Mouse (Mus musculus): ENCODE measurements around the gene Sorbs2. TPM values are rescaled to one million over a fixed set of nuclear protein-coding genes. Genes with fewer than 3 reads are reported as not detected.
A peak's percentile ranks its signal among the peaks of the same experiment; 100 is the strongest.

Sorbs2 gene
- polyA plus RNA-seq (2014; fragmentation: Nextera tagmentation; extraction: Ambion mirVana), result 36.2 and 54.8 TPM in 2 replicates

- Histone ChIP-seq H3K4me1 (ENCODE audit: control insufficient read depth, insufficient read depth, low read length) (peaks cover 5% of the 10 kb centered on the region; the same call in 1 of the 2 replicates), H3K9me3 (ENCODE audit: control insufficient read depth, low read length) (no peaks in the 10 kb centered on the region), H3K4me2 (replicated peaks; ENCODE audit: low read depth, low read length) (peak within 1 kb of the TSS; percentile 26; the same call in 1 of the 2 replicates), H3K36me3 (ENCODE audit: control insufficient read depth, insufficient read depth, low read length) (no peaks in the 10 kb centered on the region), H3K27ac (ENCODE audit: low read depth, low read length) (no peak within 1 kb of the TSS), H3K4me3 (ENCODE audit: low read length) (no peak within 1 kb of the TSS; the same call in 1 of the 2 replicates), H3K27me3 (ENCODE audit: control insufficient read depth, insufficient read depth, low read length) (no peaks in the 10 kb centered on the region), H3K9ac (ENCODE audit: low read depth, low read length) (no peak within 1 kb of the TSS)
- no peak for ATAC-seq (ENCODE audit: low FRiP score, low TSS enrichment)
- 20% methylated on average over 16 of the region's 16 CpGs for WGBS
Measured at GRCm38 (mm10) chr8:45507634-45508321, at the start of gene Sorbs2. Sorbs2 (plus strand) TSS chr8:45507788.

- no peak overlapping the region for H3K4me2 ChIP-seq (replicated peaks; ENCODE audit: low read depth, low read length)
- H3K27me3 ChIP-seq (ENCODE audit: control insufficient read depth, insufficient read depth, low read length), result no peaks in the 10 kb centered on the region
- H3K36me3 ChIP-seq (ENCODE audit: control insufficient read depth, insufficient read depth, low read length), result no peaks in the 10 kb centered on the region
- no peaks in the 10 kb centered on the region for H3K4me1 ChIP-seq (ENCODE audit: control insufficient read depth, insufficient read depth, low read length)
- ATAC-seq (ENCODE audit: low FRiP score, low TSS enrichment), result no peak
- no peak overlapping the region for H3K9ac ChIP-seq (ENCODE audit: low read depth, low read length)
- H3K9me3 ChIP-seq (ENCODE audit: control insufficient read depth, low read length), result 0 out of 2 replicates have a peak, but pooled peaks cover 3% of the 10 kb centered on the region
- no peak overlapping the region for H3K4me3 ChIP-seq (ENCODE audit: low read length)
- no peak overlapping the region for H3K27ac ChIP-seq (ENCODE audit: low read depth, low read length)
Measured at GRCm38 (mm10) chr8:45457874-45458273, 49.7 kb upstream of the Sorbs2 start.

DNA sequence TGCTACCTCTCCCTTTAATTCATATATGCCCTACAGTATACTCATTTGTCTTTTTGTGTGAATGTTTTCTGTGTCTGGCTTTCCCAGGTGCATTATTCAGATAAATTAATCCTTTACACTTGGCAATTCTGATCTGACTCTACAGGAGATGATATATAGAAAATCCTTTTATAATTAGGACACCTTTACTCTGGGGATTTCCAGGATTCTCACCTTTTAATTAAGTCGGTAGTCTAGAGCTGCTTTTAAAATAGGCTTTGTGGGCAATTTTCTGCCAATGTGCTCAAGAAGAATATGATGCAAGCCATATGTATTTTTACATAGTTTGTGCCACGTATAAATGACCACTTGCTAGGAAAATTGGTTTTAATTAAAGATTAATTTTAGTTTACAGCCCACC, 38.6 kb upstream of the Sorbs2 start:
- Histone ChIP-seq H3K4me1 (ENCODE audit: control insufficient read depth, insufficient read depth, low read length) (no peaks in the 10 kb centered on the region), H3K36me3 (ENCODE audit: control insufficient read depth, insufficient read depth, low read length) (no peaks in the 10 kb centered on the region)
- WGBS, result 82% methylated on average over 2 of the region's 2 CpGs

DNA sequence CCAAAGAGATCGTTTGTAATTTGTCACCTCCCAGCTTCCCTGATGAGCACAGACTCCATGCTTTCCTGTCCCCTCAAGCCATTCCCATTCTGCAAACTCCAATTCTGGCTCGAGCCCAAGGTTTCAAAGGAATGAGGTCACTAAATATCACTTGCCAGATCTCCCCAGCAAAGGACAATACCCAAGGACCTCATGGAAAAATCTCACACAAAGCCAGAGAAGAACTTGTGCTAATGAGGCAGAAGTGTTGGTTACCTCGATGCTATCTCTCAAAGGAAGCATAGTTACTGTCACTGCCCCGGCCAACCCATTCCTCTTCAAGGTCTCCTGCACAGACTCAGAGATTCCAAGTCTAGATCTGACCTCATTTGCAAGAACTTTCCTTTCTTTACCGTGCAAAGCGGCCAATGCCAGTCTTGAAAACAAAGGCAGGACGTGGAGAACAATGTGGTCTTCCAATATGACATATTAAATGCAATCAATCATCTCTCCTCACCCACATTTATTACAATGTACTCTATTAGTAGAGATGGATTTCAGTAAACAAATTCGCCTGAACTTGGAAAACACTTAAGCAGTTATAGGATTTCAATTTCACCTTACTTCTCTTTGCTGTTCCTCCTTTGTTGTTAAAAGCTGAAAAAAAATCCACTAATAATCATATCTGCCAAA, 37.9 kb upstream of the Sorbs2 start:
- no peak overlapping the region for H3K4me3 ChIP-seq (ENCODE audit: low read length)
- H3K27ac ChIP-seq (ENCODE audit: low read depth, low read length), result no peak overlapping the region
- no peaks in the 10 kb centered on the region for H3K4me1 ChIP-seq (ENCODE audit: control insufficient read depth, insufficient read depth, low read length)
- no peaks in the 10 kb centered on the region for H3K27me3 ChIP-seq (ENCODE audit: control insufficient read depth, insufficient read depth, low read length)
- WGBS, result 68% methylated on average over 8 of the region's 8 CpGs
- H3K36me3 ChIP-seq (ENCODE audit: control insufficient read depth, insufficient read depth, low read length), result no peaks in the 10 kb centered on the region
- H3K4me2 ChIP-seq (replicated peaks; ENCODE audit: low read depth, low read length), result no peak overlapping the region
- no peaks in the 10 kb centered on the region for H3K9me3 ChIP-seq (ENCODE audit: control insufficient read depth, low read length)
- H3K9ac ChIP-seq (ENCODE audit: low read depth, low read length), result no peak overlapping the region
- ATAC-seq (ENCODE audit: low FRiP score, low TSS enrichment), result no peak

More for the DNA sequence above, 38.6 kb upstream of the Sorbs2 start:
- no peak overlapping the region for H3K9ac ChIP-seq (ENCODE audit: low read depth, low read length)
- no peak overlapping the region for H3K4me3 ChIP-seq (ENCODE audit: low read length)
- H3K9me3 ChIP-seq (ENCODE audit: control insufficient read depth, low read length), result no peaks in the 10 kb centered on the region
- H3K27ac ChIP-seq (ENCODE audit: low read depth, low read length), result no peak overlapping the region
- H3K4me2 ChIP-seq (replicated peaks; ENCODE audit: low read depth, low read length), result no peak overlapping the region
- no peaks in the 10 kb centered on the region for H3K27me3 ChIP-seq (ENCODE audit: control insufficient read depth, insufficient read depth, low read length)
- no peak for ATAC-seq (ENCODE audit: low FRiP score, low TSS enrichment)

DNA sequence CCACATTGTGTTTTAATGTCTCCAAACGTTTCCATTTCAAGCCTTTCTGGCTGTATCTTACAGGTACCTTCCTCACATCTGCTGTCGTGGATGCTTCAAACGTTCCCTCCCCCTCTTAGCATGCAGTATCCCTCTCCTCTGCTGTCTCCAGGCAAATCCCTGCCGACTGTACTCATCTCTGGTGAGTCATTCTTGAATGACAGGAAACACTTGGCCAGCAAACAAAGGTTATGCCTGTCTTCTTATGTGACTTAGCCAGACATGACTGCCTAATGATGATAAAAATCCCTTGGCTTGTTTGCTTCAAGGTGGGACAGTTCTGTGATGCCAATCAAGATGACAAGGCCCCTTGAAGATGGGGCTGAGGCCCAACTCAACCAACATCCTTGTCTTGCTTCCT, 26.7 kb upstream of the Sorbs2 start:
- no peak overlapping the region for H3K27ac ChIP-seq (ENCODE audit: low read depth, low read length)
- H3K27me3 ChIP-seq (ENCODE audit: control insufficient read depth, insufficient read depth, low read length), result no peaks in the 10 kb centered on the region
- H3K9ac ChIP-seq (ENCODE audit: low read depth, low read length), result no peak overlapping the region
- no peak overlapping the region for H3K4me3 ChIP-seq (ENCODE audit: low read length)
- H3K4me1 ChIP-seq (ENCODE audit: control insufficient read depth, insufficient read depth, low read length), result no peaks in the 10 kb centered on the region
- H3K36me3 ChIP-seq (ENCODE audit: control insufficient read depth, insufficient read depth, low read length), result no peaks in the 10 kb centered on the region
- no peaks in the 10 kb centered on the region for H3K9me3 ChIP-seq (ENCODE audit: control insufficient read depth, low read length)
- H3K4me2 ChIP-seq (replicated peaks; ENCODE audit: low read depth, low read length), result no peak overlapping the region
- no peak for ATAC-seq (ENCODE audit: low FRiP score, low TSS enrichment)
- 78% methylated on average over 4 of the region's 4 CpGs for WGBS

DNA sequence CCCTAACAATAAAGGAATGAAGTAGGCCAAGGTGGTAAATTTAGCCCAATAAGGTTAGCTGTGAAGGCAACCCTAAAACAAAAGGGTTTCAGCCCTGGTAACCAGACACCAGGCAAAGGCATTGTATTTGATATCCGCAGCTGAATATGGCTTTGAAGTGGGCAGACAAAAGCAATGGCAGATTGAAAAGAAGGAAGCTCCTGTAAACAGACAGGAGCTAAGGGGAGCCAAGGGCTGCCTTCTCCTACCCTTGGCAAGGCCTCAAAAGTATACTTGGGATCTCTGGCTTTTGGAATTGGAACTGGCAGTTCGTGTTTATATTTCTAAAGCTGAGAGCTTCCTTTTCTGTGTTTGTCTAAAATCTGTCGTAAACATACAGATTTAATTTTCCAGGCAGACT, 21.3 kb upstream of the Sorbs2 start:
- Histone ChIP-seq H3K9me3 (ENCODE audit: control insufficient read depth, low read length) (no peaks in the 10 kb centered on the region), H3K4me3 (ENCODE audit: low read length) (no peak overlapping the region), H3K27me3 (ENCODE audit: control insufficient read depth, insufficient read depth, low read length) (no peaks in the 10 kb centered on the region), H3K4me2 (replicated peaks; ENCODE audit: low read depth, low read length) (no peak overlapping the region), H3K9ac (ENCODE audit: low read depth, low read length) (no peak overlapping the region), H3K4me1 (ENCODE audit: control insufficient read depth, insufficient read depth, low read length) (no peaks in the 10 kb centered on the region), H3K27ac (ENCODE audit: low read depth, low read length) (no peak overlapping the region), H3K36me3 (ENCODE audit: control insufficient read depth, insufficient read depth, low read length) (no peaks in the 10 kb centered on the region)
- ATAC-seq (ENCODE audit: low FRiP score, low TSS enrichment), result no peak
- 85% methylated on average over 3 of the region's 3 CpGs for WGBS

DNA sequence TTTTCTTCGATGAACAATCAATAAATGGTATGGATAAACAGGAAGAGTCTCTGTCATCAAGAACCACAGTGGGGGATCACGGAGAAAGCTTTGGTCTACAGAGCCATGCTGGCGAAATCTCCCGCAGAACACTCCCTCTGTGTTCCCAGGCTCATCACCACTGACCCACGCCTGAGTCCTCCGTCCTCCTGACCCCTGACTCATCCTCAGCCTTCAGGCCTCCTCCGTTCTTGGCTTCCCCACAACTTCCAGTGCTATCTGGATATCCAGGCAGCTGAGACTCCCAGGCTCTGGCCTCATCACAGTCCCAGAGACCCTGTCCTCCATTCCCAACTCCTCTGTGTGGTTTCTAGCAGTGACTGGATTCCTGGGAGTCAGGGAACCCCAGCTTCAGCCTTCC, 3.6 kb upstream of the Sorbs2 start:
- 65% methylated on average over 7 of the region's 7 CpGs for WGBS
- no peak overlapping the region for H3K27ac ChIP-seq (ENCODE audit: low read depth, low read length)
- no peak overlapping the region for H3K4me2 ChIP-seq (replicated peaks; ENCODE audit: low read depth, low read length)
- H3K4me3 ChIP-seq (ENCODE audit: low read length), result no peak overlapping the region
- no peak for ATAC-seq (ENCODE audit: low FRiP score, low TSS enrichment)
- peaks cover 5% of the 10 kb centered on the region; the same call in 1 of the 2 replicates for H3K4me1 ChIP-seq (ENCODE audit: control insufficient read depth, insufficient read depth, low read length)
- no peaks in the 10 kb centered on the region for H3K36me3 ChIP-seq (ENCODE audit: control insufficient read depth, insufficient read depth, low read length)
- H3K27me3 ChIP-seq (ENCODE audit: control insufficient read depth, insufficient read depth, low read length), result no peaks in the 10 kb centered on the region
- H3K9ac ChIP-seq (ENCODE audit: low read depth, low read length), result no peak overlapping the region
- H3K9me3 ChIP-seq (ENCODE audit: control insufficient read depth, low read length), result no peaks in the 10 kb centered on the region

- Histone ChIP-seq H3K4me2 (replicated peaks; ENCODE audit: low read depth, low read length) (no peak overlapping the region), H3K4me1 (ENCODE audit: control insufficient read depth, insufficient read depth, low read length) (peaks cover 5% of the 10 kb centered on the region; the same call in 1 of the 2 replicates), H3K27ac (ENCODE audit: low read depth, low read length) (no peak overlapping the region), H3K9ac (ENCODE audit: low read depth, low read length) (no peak overlapping the region), H3K4me3 (ENCODE audit: low read length) (no peak overlapping the region), H3K36me3 (ENCODE audit: control insufficient read depth, insufficient read depth, low read length) (no peaks in the 10 kb centered on the region), H3K9me3 (ENCODE audit: control insufficient read depth, low read length) (no peaks in the 10 kb centered on the region), H3K27me3 (ENCODE audit: control insufficient read depth, insufficient read depth, low read length) (no peaks in the 10 kb centered on the region)
- no peak for ATAC-seq (ENCODE audit: low FRiP score, low TSS enrichment)
- WGBS, result 83% methylated on average over 4 of the region's 4 CpGs
Measured at GRCm38 (mm10) chr8:45506376-45506775, 1.2 kb upstream of the Sorbs2 start.

DNA sequence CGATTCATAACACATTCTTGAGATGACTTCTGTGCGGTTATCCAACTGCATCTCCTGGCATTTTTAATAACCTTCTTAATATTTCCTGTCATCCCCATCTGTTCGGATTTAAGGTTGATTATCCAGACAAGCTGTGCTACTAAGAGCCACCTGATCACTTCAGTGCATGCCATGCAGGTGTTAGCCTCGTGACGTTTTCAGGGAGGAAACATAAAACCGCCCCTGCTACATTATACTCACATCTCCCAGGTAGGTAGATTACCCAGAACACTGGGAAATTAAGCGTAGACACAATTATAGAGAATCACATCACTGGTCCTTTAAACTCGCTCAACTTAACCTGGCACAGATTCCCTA, 333 bp upstream of the Sorbs2 start:
- WGBS, result 55% methylated on average over 8 of the region's 8 CpGs
- ATAC-seq (ENCODE audit: low FRiP score, low TSS enrichment), result no peak
- Histone ChIP-seq H3K36me3 (ENCODE audit: control insufficient read depth, insufficient read depth, low read length) (no peaks in the 10 kb centered on the region), H3K4me2 (replicated peaks; ENCODE audit: low read depth, low read length) (peak overlapping the region; percentile 26; the same call in 1 of the 2 replicates), H3K4me3 (ENCODE audit: low read length) (no peak overlapping the region), H3K27ac (ENCODE audit: low read depth, low read length) (no peak overlapping the region), H3K4me1 (ENCODE audit: control insufficient read depth, insufficient read depth, low read length) (peaks cover 5% of the 10 kb centered on the region; the same call in 1 of the 2 replicates), H3K9me3 (ENCODE audit: control insufficient read depth, low read length) (no peaks in the 10 kb centered on the region), H3K9ac (ENCODE audit: low read depth, low read length) (no peak overlapping the region), H3K27me3 (ENCODE audit: control insufficient read depth, insufficient read depth, low read length) (no peaks in the 10 kb centered on the region)
